Mouse (Mus musculus): ENCODE data around the gene Map1b. TPM values are rescaled to one million over a fixed set of nuclear protein-coding genes. Genes with fewer than 3 reads are reported as not detected.

Gene Map1b
- total RNA-seq (2021): 10 to 100 TPM; 58.6 to 87.4 TPM
- long read RNA-seq, experiment 1, partial matches to known transcripts: 24 of 34 reads
- long read RNA-seq, experiment 1, other reads (novel, unspliced or antisense): 10 of 34 reads
- long read RNA-seq, experiment 2, partial matches to known transcripts: 1 of 2 reads
- long read RNA-seq, experiment 2, other reads (novel, unspliced or antisense): 1 of 2 reads

GRCm38 (mm10) chr13:99516448-99516881 lies at the start of gene Map1b:
TSS of gene Map1b (minus strand) at chr13:99516540.
- peak; percentile 85 for DNase-seq

- DNase-seq: peak; percentile 72
These were observed 48.0 kb upstream of the Map1b start for GRCm38 (mm10) chr13:99564346-99564745.

GRCm38 (mm10) chr13:99563021-99563420 lies 46.7 kb upstream of the Map1b start:
- DNase-seq: no peak

- no peak for DNase-seq
These were observed 45.7 kb upstream of the Map1b start for GRCm38 (mm10) chr13:99561843-99562550.

GRCm38 (mm10) chr13:99560674-99561639 lies 44.6 kb upstream of the Map1b start:
- DNase-seq: no peak

- DNase-seq: no peak
These were observed 42.0 kb upstream of the Map1b start for GRCm38 (mm10) chr13:99558216-99558906.

GRCm38 (mm10) chr13:99557813-99558212 lies 41.5 kb upstream of the Map1b start:
- DNase-seq: no peak

GRCm38 (mm10) chr13:99557331-99557730 lies 41.0 kb upstream of the Map1b start:
- DNase-seq: peak; percentile 53

GRCm38 (mm10) chr13:99554960-99555359 lies 38.6 kb upstream of the Map1b start:
- no peak for DNase-seq

- DNase-seq: no peak
These were observed 38.1 kb upstream of the Map1b start for GRCm38 (mm10) chr13:99554466-99554865.

GRCm38 (mm10) chr13:99552381-99552780 lies 36.0 kb upstream of the Map1b start:
- no peak for DNase-seq

- DNase-seq: no peak
These were observed 34.5 kb upstream of the Map1b start for GRCm38 (mm10) chr13:99550679-99551369.

- no peak for DNase-seq
These were observed 33.7 kb upstream of the Map1b start for GRCm38 (mm10) chr13:99550060-99550459.

- no peak for DNase-seq
These were observed 33.2 kb upstream of the Map1b start for GRCm38 (mm10) chr13:99549584-99549983.

- DNase-seq: no peak
These were observed 30.5 kb upstream of the Map1b start for GRCm38 (mm10) chr13:99546832-99547231.

GRCm38 (mm10) chr13:99545201-99545600 lies 28.9 kb upstream of the Map1b start:
- no peak for DNase-seq

GRCm38 (mm10) chr13:99541429-99542267 lies 25.3 kb upstream of the Map1b start:
- no peak for DNase-seq

- DNase-seq: no peak
These were observed 22.9 kb upstream of the Map1b start for GRCm38 (mm10) chr13:99539288-99539687.

GRCm38 (mm10) chr13:99538851-99539250 lies 22.5 kb upstream of the Map1b start:
- no peak for DNase-seq

- no peak for DNase-seq
These were observed 21.7 kb upstream of the Map1b start for GRCm38 (mm10) chr13:99537908-99538513.
